Mouse (Mus musculus) heart, embryonic 14.5 days (tissue): ENCODE measurements around the gene Olfr1359. TPM values are rescaled to one million over a fixed set of nuclear protein-coding genes. Genes with fewer than 3 reads are reported as not detected.
"Not testable (repeated sequence)": the region's sequence is repeated elsewhere in the genome, so short reads cannot be mapped to it uniquely, and the experiment has no call there.

ENCODE experiments used
- ATAC-seq: fragments of 200-750 bp; cut with Nextera tagmentation; 2 replicates; pipeline ENCODE4 v1.8.0; 2017; ENCODE audit warnings: low read depth, moderate TSS enrichment; ENCODE audit not compliant: insufficient number of reproducible peaks, insufficient read depth, low FRiP score
- H3K27ac ChIP-seq, 2 experiments: fragments of 200-500 bp in 1 of 2; fragments of 300-500 bp in 1 of 2; sonication (generic) in 1 of 2; replicated peaks in 1 of 2; 2 replicates each; pipeline ENCODE4 v1.5.1; 2012 to 2014; ENCODE audit warnings: low read depth in 2 of 2, low read length in 2 of 2, control low read depth in 1 of 2, mild to moderate bottlenecking in 1 of 2, mixed read lengths in 1 of 2; ENCODE audit not compliant: control insufficient read depth in 1 of 2, insufficient read depth in 1 of 2
- H3K27me3 ChIP-seq: fragments of 300-500 bp; sonication (generic); 2 replicates; pipeline ENCODE4 v1.6.1; 2014; ENCODE audit warnings: mild to moderate bottlenecking, low read length, control low read depth; ENCODE audit not compliant: control insufficient read depth, insufficient read depth
- H3K36me3 ChIP-seq: fragments of 300-500 bp; sonication (generic); 2 replicates; pipeline ENCODE4 v1.6.1; 2014; ENCODE audit warnings: mild to moderate bottlenecking, control low read depth, low read length, mixed read lengths; ENCODE audit not compliant: control insufficient read depth, insufficient read depth
- H3K4me1 ChIP-seq, 2 experiments: fragments of 200-500 bp in 1 of 2; fragments of 300-500 bp in 1 of 2; sonication (generic) in 1 of 2; 2 replicates each; pipeline ENCODE4 v1.6.1; 2012 to 2014; ENCODE audit warnings: low read length in 2 of 2, control low read depth in 1 of 2, mixed read lengths in 1 of 2; ENCODE audit not compliant: control insufficient read depth in 2 of 2, insufficient read depth in 2 of 2
- H3K4me2 ChIP-seq: fragments of 300-500 bp; sonication (generic); 2 replicates; pipeline ENCODE4 v1.6.1; 2014; ENCODE audit warnings: mild to moderate bottlenecking, low read length
- H3K4me3 ChIP-seq, 2 experiments: fragments of 200-500 bp in 1 of 2; fragments of 300-500 bp in 1 of 2; sonication (generic) in 1 of 2; 2 replicates each; pipeline ENCODE4 v1.5.1; 2012 to 2014; ENCODE audit warnings: low read length in 2 of 2, mild to moderate bottlenecking in 2 of 2, control low read depth in 1 of 2, low read depth in 1 of 2, moderate library complexity in 1 of 2; ENCODE audit not compliant: control insufficient read depth in 1 of 2, insufficient read depth in 1 of 2
- H3K9ac ChIP-seq: fragments of 300-500 bp; sonication (generic); 2 replicates; pipeline ENCODE4 v1.6.1; 2014; ENCODE audit warnings: mild to moderate bottlenecking, low read length
- H3K9me3 ChIP-seq: fragments of 300-500 bp; sonication (generic); 2 replicates; pipeline ENCODE4 v1.6.1; 2016; ENCODE audit warnings: low read length, control low read depth; ENCODE audit not compliant: control insufficient read depth
- WGBS: fragments of 180-500 bp; shearing (Covaris S2); extraction: QIAGEN DNeasy Blood & Tissue Kit; methylation state at CpG from one replicate; pipeline ENCODE4 v1.1.7; 2014; 5-methylcytosine and 5-hydroxymethylcytosine counted together
- polyA plus RNA-seq: library from polyadenylated mRNA; unstranded; fragments of >200 nt; fragmentation: Nextera tagmentation; extraction: Ambion mirVana; gene quantifications from 2 replicates; pipeline ENCODE4 v1.2.1, GENCODE M21; 2014

Olfr1359 gene
- polyA plus RNA-seq, 1 experiment from 2014 or later, result not detected

DNA sequence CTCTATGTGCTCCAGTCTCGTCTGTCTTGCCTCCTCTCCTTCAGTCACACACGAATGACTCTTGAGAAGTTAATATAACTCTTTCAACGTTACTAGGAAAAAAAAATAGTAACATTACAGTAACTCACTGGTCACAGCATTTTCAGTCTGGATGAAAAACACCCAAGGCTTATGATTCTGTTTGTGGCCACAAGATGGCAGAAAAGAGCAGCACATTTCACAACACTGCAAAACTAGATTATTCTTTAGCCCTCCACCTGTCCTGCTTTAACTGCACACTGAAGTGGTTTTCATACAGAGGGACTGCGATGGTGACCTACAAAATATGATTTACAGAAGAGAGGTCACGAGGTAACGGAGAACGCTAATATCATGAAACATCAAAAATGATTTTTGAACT, 16.8 kb downstream of the Olfr1359 start:
- WGBS, result 1% methylated on average over 7 of the region's 7 CpGs
- H3K36me3 ChIP-seq, result no peaks in the 10 kb centered on the region
- peak overlapping the region; percentile 75; the same call in 1 of the 2 replicates for H3K9ac ChIP-seq

GRCm38 (mm10) chr13:21715131-21715863, 17.4 kb downstream of the Olfr1359 start:
- no peak for ATAC-seq
- Histone ChIP-seq H3K27me3 (no peaks in the 10 kb centered on the region), H3K9ac (peak overlapping the region; percentile 75), H3K4me3 (peak overlapping the region; percentile 37 to 38), H3K4me2 (peak overlapping the region; percentile 74), H3K4me1 (peaks cover 3 to 17% of the 10 kb centered on the region in 2 experiments; a peak in 3 of 4 replicates), H3K36me3 (no peaks in the 10 kb centered on the region), H3K27ac (peak overlapping the region; percentile 83 to 92), H3K9me3 (no peaks in the 10 kb centered on the region)
- WGBS, result 1% methylated on average over 21 of the region's 22 CpGs

More for the DNA sequence above, 16.8 kb downstream of the Olfr1359 start:
- Histone ChIP-seq H3K9me3 (no peaks in the 10 kb centered on the region), H3K4me3 (peak overlapping the region in 1 of 2 experiments; percentile 37; a peak in 1 of 4 replicates), H3K27ac (peak overlapping the region; percentile 32 to 92; a peak in 2 of 4 replicates), H3K4me1 (peaks cover 3 to 17% of the 10 kb centered on the region in 2 experiments; a peak in 3 of 4 replicates), H3K27me3 (no peaks in the 10 kb centered on the region), H3K4me2 (peak overlapping the region; percentile 74)
- no peak for ATAC-seq

DNA sequence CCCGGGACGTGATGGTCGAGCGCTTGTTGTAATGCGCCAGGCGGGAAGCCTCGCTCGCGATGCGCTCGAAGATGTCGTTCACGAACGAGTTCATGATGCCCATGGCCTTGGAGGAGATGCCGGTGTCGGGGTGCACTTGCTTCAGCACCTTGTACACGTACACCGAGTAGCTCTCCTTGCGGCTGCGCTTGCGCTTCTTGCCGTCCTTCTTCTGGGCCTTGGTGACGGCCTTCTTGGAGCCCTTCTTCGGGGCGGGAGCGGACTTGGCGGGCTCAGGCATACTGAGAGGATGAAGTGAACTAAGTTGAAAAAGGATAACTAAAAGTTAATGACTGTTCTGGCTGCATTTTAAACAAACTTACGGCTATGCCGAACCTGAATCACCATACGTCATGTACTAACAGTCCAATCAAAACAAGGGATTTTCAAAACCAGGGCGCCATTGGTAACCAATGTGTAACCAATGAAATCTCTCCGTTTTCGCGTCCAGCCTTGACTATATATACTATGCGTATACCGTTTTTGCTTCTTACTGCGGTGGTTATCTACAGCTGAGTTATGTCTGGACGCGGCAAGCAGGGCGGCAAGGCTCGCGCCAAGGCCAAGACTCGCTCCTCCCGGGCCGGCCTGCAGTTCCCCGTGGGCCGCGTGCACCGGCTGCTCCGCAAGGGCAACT, 18.1 kb downstream of the Olfr1359 start, which contains the start of the genes Hist1h2bl and Hist1h2ai:
Gene Hist1h2bl, minus strand, starts transcription at position 280 of the 676 bp plus-strand sequence.
Gene Hist1h2ai, plus strand, starts transcription at position 559 of the 676 bp plus-strand sequence.
- Histone ChIP-seq H3K4me2 (peak within 1 kb of the TSS; percentile 74), H3K9ac (peak within 1 kb of the TSS; percentile 75), H3K27ac (peak within 1 kb of the TSS; percentile 90 to 92), H3K4me1 (peaks cover 4 to 21% of the 10 kb centered on the region in 2 experiments), H3K4me3 (peak within 1 kb of the TSS; percentile 37 to 53)
- H3K27me3 ChIP-seq, H3K36me3 ChIP-seq, H3K9me3 ChIP-seq: not testable (repeated sequence)
- peak; percentile 86 for ATAC-seq
- under 1% methylated on average over 28 of the region's 50 CpGs for WGBS

DNA sequence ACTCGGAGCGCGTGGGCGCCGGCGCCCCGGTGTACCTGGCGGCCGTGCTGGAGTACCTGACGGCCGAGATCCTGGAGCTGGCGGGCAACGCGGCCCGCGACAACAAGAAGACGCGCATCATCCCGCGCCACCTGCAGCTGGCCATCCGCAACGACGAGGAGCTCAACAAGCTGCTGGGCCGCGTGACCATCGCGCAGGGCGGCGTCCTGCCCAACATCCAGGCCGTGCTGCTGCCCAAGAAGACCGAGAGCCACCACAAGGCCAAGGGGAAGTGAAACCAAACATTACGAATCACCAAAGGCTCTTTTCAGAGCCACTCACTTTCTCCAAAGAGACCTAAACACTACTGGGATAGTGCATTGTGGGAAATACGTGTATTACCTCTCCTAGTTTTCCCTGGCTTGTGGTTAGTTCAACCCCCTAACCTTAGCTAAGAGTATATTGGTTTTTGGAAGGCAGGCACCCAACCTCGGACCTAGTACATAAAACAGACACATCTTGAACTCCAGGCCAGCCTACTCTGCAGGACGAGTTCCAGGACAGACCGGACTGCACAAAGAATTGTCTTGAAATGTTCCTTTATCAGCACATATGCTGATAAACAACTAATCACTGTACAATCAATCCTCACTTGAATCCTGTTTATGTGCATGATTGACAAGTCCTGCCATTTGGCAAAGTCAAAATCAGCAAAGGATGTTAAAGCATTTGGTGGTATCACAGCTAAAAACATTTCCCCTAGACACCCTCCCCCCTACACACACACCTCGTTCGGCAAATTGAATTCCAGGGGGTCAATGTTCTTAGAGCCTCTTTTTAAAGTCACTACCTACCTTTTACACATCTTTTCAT, 18.9 kb downstream of the Olfr1359 start:
- Histone ChIP-seq H3K4me3 (peak overlapping the region; percentile 37 to 43), H3K27ac (peak overlapping the region; percentile 81 to 92), H3K4me1 (peaks cover 5 to 23% of the 10 kb centered on the region in 2 experiments), H3K4me2 (peak overlapping the region; percentile 74), H3K9ac (peak overlapping the region; percentile 74)
- not testable (repeated sequence) for H3K9me3 ChIP-seq, ATAC-seq, H3K27me3 ChIP-seq, H3K36me3 ChIP-seq
- WGBS, result under 1% methylated on average over 9 of the region's 38 CpGs

DNA sequence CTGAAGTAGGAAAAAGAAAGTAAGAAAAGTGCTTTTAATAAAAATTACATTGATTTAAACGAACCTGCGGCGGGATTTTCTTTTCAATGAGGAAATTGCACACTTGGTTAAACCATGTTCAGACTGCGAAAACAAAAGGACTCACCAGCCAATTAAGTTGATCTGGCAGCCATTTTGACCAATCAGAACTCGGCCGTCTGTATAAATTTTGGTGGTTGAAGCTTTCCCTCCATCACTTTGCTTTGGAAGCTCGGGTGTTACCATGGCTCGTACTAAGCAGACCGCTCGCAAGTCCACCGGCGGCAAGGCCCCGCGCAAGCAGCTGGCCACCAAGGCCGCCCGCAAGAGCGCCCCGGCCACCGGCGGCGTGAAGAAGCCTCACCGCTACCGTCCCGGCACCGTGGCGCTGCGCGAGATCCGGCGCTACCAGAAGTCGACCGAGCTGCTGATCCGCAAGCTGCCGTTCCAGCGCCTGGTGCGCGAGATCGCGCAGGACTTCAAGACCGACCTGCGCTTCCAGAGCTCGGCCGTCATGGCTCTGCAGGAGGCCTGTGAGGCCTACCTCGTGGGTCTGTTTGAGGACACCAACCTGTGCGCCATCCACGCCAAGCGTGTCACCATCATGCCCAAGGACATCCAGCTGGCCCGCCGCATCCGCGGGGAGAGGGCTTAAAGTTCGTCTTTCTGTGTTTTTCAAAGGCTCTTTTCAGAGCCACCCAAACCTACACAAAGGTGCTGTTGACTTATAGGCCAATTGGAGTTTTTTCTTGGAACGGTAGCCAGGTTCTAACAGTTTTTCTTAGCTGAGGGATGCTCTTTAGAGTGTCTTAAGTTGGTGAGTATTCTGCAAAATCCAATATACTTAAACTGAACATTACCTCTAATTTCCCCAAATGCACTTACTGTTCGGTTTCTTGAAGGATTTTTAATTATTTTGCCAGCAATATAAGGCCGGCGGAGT, 19.8 kb downstream of the Olfr1359 start, which contains the start of gene Hist1h3h:
Gene Hist1h3h, plus strand, starts transcription at position 263 of the 961 bp plus-strand sequence.
- not testable (repeated sequence) for H3K36me3 ChIP-seq, H3K9me3 ChIP-seq, H3K27me3 ChIP-seq
- Histone ChIP-seq H3K4me2 (peak within 1 kb of the TSS; percentile 74), H3K4me1 (peaks cover 5 to 23% of the 10 kb centered on the region in 2 experiments), H3K27ac (peak within 1 kb of the TSS; percentile 79 to 92), H3K4me3 (peak within 1 kb of the TSS; percentile 37 to 44), H3K9ac (peak within 1 kb of the TSS; percentile 74)
- peak; percentile 35; the same call in 1 of the 2 replicates for ATAC-seq
- 3% methylated on average over 22 of the region's 56 CpGs for WGBS

DNA sequence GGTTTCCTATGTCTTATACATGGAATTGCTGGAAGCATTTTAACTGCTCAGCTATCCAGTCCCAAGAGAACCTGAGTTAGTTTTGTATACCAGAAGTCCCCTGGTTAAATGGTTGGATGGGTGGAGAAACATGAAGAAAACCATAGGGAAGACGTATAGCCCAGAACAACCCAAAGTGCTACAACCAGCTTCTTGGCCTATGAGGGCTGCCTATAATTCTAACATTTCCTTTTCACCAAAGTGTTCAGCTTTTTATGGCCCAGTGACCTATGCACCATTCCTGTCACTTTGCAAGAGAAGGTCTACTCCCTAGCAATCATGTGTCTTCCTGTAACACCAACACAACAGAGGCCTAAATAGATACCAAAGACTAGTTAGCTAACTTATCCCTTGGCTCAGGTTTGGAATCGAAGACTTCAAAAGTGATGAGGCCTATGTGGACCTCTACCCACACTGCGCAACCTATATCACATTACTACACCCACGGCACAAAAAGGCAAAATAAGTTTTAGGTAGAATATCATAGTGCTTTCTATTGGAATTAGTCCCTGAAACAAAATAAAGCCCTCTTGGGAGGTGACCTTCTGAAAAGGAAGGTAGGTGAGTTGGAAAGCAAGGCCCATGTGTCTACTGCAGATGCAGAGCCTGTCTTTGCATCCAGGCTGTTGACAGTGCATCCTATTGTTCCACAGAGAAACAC, 20.6 kb downstream of the Olfr1359 start:
- no peak for ATAC-seq
- Histone ChIP-seq H3K4me2 (peak overlapping the region; percentile 74), H3K9me3 (no peaks in the 10 kb centered on the region), H3K27ac (peak overlapping the region in 1 of 2 experiments; percentile 43; a peak in 2 of 4 replicates), H3K4me3 (peak overlapping the region in 1 of 2 experiments; percentile 37; a peak in 2 of 4 replicates), H3K27me3 (no peaks in the 10 kb centered on the region), H3K9ac (peak overlapping the region; percentile 68), H3K36me3 (no peaks in the 10 kb centered on the region), H3K4me1 (peaks cover 5 to 23% of the 10 kb centered on the region in 2 experiments)
- 70% methylated on average over 4 of the region's 4 CpGs for WGBS
